Mouse (Mus musculus): ENCODE results near the gene Kitl. TPM values are rescaled to one million over a fixed set of nuclear protein-coding genes. Genes with fewer than 3 reads are reported as not detected.

The Kitl gene
- polyA plus RNA-seq, 1 experiment from 2014 or later, result 17.8 TPM

DNA sequence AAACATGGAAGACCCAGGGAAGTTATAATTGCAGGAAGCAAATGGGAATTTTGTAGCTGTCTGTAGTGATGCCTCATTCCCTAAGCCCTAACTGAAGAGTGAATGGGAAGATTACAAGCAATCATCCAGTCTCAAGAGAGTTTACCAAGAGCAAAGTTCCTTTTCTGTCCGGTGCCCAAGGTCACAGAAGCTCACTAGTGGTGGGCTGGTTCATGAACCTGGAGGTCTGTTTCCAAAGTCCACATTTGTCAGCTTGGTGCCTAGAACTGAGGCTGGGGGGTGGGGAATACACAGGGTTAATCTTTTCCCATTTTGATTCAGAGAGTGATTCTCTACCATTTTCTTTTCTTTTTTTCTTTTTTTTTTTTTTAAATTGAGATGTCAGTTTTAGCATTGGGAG lies 11.3 kb downstream of the Kitl start:
- H3K4me1 ChIP-seq (replicated peaks), result peaks cover 17% of the 10 kb centered on the region
- no peak overlapping the region for H3K4me2 ChIP-seq
- ATAC-seq (ENCODE audit: insufficient number of reproducible peaks, low FRiP score), result no peak
- H3K9ac ChIP-seq, result no peak overlapping the region
- H3K9me3 ChIP-seq (replicated peaks), result peaks cover 3% of the 10 kb centered on the region; the same call in 1 of the 2 replicates
- no peak overlapping the region for H3K4me3 ChIP-seq
- 0 out of 2 replicates have a peak, but pooled peaks cover 8% of the 10 kb centered on the region for H3K36me3 ChIP-seq
- no peaks in the 10 kb centered on the region for H3K27me3 ChIP-seq (replicated peaks)
- 74% methylated on average over 1 of the region's 1 CpGs for WGBS
- no peak overlapping the region for H3K27ac ChIP-seq (ENCODE audit: poor library complexity, severe bottlenecking)

- 75% methylated on average over 5 of the region's 5 CpGs for WGBS
- Histone ChIP-seq H3K36me3 (0 out of 2 replicates have a peak, but pooled peaks cover 3% of the 10 kb centered on the region), H3K4me2 (no peak overlapping the region)
These were observed 15.0 kb downstream of the Kitl start for GRCm38 (mm10) chr10:100030385-100030784.

GRCm38 (mm10) chr10:100030980-100031516 lies 15.6 kb downstream of the Kitl start:
- peak overlapping the region; percentile 32 for H3K4me2 ChIP-seq

More at GRCm38 (mm10) chr10:100030385-100030784, 15.0 kb downstream of the Kitl start:
- Histone ChIP-seq H3K4me3 (no peak overlapping the region), H3K9ac (no peak overlapping the region), H3K9me3 (replicated peaks) (peaks cover 3% of the 10 kb centered on the region; the same call in 1 of the 2 replicates), H3K4me1 (replicated peaks) (peaks cover 10% of the 10 kb centered on the region; the same call in 1 of the 2 replicates), H3K27ac (ENCODE audit: poor library complexity, severe bottlenecking) (no peak overlapping the region), H3K27me3 (replicated peaks) (no peaks in the 10 kb centered on the region)
- ATAC-seq (ENCODE audit: insufficient number of reproducible peaks, low FRiP score), result no peak

DNA sequence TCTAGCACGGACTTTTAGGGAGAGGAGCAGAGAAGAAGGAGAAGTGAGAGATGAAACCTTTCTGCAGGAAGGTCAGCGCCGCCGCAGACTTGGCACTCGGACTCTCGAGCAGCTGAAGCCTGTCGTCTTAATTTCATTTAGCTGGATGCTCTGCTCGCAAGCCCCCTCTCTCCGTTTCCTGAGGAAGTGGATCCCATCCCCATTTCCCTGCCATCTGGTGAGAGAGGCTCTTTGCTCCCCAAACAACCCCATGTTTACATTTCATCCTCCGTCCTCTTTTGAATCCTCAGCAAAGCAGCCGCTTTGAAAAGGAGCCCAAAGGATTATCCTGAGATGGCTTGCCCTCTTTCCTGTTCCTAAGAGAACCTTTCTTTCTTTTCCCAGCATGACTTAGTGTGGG lies 16.2 kb downstream of the Kitl start:
- Histone ChIP-seq H3K27me3 (replicated peaks) (no peaks in the 10 kb centered on the region), H3K36me3 (no peaks in the 10 kb centered on the region), H3K4me1 (replicated peaks) (peaks cover 14% of the 10 kb centered on the region; the same call in 1 of the 2 replicates), H3K4me3 (0 out of 2 replicates have a peak overlapping the region, but pooled peaks have one; percentile 1), H3K27ac (ENCODE audit: poor library complexity, severe bottlenecking) (no peak overlapping the region), H3K9me3 (replicated peaks) (peaks cover 2% of the 10 kb centered on the region; the same call in 1 of the 2 replicates), H3K9ac (no peak overlapping the region), H3K4me2 (peak overlapping the region; percentile 32)
- ATAC-seq (ENCODE audit: insufficient number of reproducible peaks, low FRiP score), result no peak
- 23% methylated on average over 11 of the region's 11 CpGs for WGBS

More at GRCm38 (mm10) chr10:100030980-100031516, 15.6 kb downstream of the Kitl start:
- peaks cover 3% of the 10 kb centered on the region; the same call in 1 of the 2 replicates for H3K9me3 ChIP-seq (replicated peaks)
- 0 out of 2 replicates have a peak, but pooled peaks cover 3% of the 10 kb centered on the region for H3K36me3 ChIP-seq
- H3K27me3 ChIP-seq (replicated peaks), result no peaks in the 10 kb centered on the region
- H3K4me1 ChIP-seq (replicated peaks), result peaks cover 12% of the 10 kb centered on the region; the same call in 1 of the 2 replicates
- no peak overlapping the region for H3K9ac ChIP-seq
- H3K4me3 ChIP-seq, result no peak overlapping the region
- H3K27ac ChIP-seq (ENCODE audit: poor library complexity, severe bottlenecking), result no peak overlapping the region
- no peak for ATAC-seq (ENCODE audit: insufficient number of reproducible peaks, low FRiP score)
- 76% methylated on average over 12 of the region's 12 CpGs for WGBS

DNA sequence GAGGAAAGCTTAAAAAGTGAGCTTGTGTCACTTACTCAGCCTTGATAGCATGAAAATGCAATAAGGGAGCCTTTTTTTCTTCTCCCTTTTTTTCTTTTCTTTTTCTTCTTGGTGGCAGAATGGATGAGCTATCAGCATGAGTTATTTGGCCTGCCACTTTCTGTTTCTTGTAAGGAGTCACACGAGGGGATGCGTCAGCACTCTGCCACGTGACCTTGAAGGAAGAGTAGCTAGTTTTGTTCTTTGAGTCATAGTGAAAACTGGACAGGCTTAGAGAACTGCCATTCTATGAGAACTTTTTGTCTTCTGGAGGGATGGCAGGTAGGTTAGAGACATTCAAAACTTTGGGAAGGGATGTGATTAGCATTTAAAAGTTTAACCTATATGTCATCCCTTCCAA lies 17.1 kb downstream of the Kitl start:
- no peak for ATAC-seq (ENCODE audit: insufficient number of reproducible peaks, low FRiP score)
- Histone ChIP-seq H3K4me3 (no peak overlapping the region), H3K27ac (ENCODE audit: poor library complexity, severe bottlenecking) (no peak overlapping the region), H3K36me3 (no peaks in the 10 kb centered on the region), H3K27me3 (replicated peaks) (no peaks in the 10 kb centered on the region), H3K4me2 (no peak overlapping the region), H3K9me3 (replicated peaks) (no peaks in the 10 kb centered on the region), H3K4me1 (replicated peaks) (peaks cover 14% of the 10 kb centered on the region; the same call in 1 of the 2 replicates), H3K9ac (no peak overlapping the region)
- 49% methylated on average over 3 of the region's 3 CpGs for whole genome bisulfite sequencing

DNA sequence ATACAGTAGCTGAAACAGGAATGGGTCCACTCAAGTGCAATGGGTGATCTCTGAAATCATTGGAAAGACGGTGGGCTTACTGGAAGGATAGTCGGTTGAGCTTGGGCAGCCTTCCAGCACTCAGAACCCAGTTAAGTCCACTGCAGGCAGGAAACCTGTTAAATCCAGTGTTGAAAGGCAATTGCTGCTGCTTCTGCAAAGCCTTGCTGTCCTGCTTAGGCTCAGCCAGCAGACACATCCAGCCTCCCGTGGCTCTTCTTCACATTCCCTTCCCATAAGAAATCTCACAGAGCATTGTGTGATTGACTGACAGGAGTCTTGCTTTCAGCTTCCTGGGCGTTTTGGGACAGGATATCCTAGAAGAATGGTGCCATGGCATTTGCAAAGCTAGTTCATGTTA lies 20.6 kb downstream of the Kitl start:
- Histone ChIP-seq H3K27ac (ENCODE audit: poor library complexity, severe bottlenecking) (no peak overlapping the region), H3K4me3 (no peak overlapping the region), H3K4me2 (no peak overlapping the region), H3K27me3 (replicated peaks) (no peaks in the 10 kb centered on the region), H3K4me1 (replicated peaks) (peaks cover 30% of the 10 kb centered on the region; the same call in 1 of the 2 replicates), H3K9me3 (replicated peaks) (no peaks in the 10 kb centered on the region), H3K36me3 (no peaks in the 10 kb centered on the region), H3K9ac (no peak overlapping the region)
- no peak for ATAC-seq (ENCODE audit: insufficient number of reproducible peaks, low FRiP score)
- 24% methylated on average over 4 of the region's 4 CpGs for WGBS

DNA sequence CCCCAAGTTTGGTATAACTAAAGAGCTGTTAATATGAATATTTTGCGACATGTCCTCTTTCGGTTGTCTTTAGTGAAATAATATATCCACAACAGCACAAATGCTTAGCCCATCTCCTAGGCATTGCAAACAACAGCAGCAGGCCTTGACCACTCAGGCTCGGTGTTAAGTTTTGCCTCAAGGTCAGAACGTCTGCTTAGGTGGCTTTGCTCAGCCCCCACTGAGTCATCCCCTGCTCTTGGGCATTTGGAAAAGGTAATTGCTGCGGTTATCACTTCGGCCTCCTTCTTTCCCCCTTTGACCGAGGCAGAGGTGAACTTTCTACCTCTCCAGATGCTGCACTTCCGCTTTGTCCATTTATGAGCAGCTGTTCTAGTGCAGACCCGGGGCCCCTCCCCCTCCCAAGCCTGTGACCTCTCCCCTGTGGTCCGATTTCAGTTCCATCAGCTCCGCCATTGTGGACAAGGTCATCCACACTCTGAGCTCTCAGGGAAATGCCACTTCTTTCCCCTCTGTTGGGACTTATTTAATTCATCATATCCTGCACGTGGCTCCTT lies 23.0 kb downstream of the Kitl start:
- Histone ChIP-seq H3K27me3 (replicated peaks) (no peaks in the 10 kb centered on the region), H3K4me3 (no peak overlapping the region), H3K27ac (ENCODE audit: poor library complexity, severe bottlenecking) (no peak overlapping the region), H3K4me2 (no peak overlapping the region), H3K9me3 (replicated peaks) (no peaks in the 10 kb centered on the region), H3K36me3 (no peaks in the 10 kb centered on the region), H3K4me1 (replicated peaks) (peaks cover 36% of the 10 kb centered on the region), H3K9ac (no peak overlapping the region)
- ATAC-seq (ENCODE audit: insufficient number of reproducible peaks, low FRiP score), result no peak
- WGBS, result 63% methylated on average over 12 of the region's 12 CpGs

DNA sequence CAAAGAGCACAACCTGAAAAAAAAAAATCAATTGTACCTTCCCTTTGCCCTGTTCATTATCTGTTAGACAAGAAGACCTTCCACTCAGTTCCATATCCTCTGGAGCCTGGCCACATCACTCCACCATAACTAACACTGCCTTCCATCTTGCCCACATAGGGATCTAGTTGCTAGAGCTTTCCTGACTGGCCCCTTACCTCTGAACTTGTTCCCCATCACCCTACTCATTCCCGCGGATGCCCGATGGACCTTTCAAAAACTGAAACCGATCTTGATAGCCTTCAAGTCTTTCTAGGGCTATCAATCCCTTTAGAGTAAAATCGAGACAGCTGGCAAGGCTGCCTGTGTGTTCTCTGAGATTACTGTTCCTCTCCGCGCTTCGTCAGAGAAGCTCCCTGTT lies 23.6 kb downstream of the Kitl start:
- Histone ChIP-seq H3K4me1 (replicated peaks) (peaks cover 36% of the 10 kb centered on the region), H3K36me3 (no peaks in the 10 kb centered on the region), H3K4me2 (no peak overlapping the region), H3K9me3 (replicated peaks) (no peaks in the 10 kb centered on the region), H3K27me3 (replicated peaks) (no peaks in the 10 kb centered on the region), H3K9ac (no peak overlapping the region), H3K4me3 (no peak overlapping the region), H3K27ac (ENCODE audit: poor library complexity, severe bottlenecking) (no peak overlapping the region)
- ATAC-seq (ENCODE audit: insufficient number of reproducible peaks, low FRiP score), result no peak
- 60% methylated on average over 8 of the region's 8 CpGs for WGBS

GRCm38 (mm10) chr10:100043748-100044147 lies 28.3 kb downstream of the Kitl start:
- no peak overlapping the region for H3K4me3 ChIP-seq
- no peaks in the 10 kb centered on the region for H3K9me3 ChIP-seq (replicated peaks)
- 91% methylated on average over 5 of the region's 5 CpGs for WGBS
- peaks cover 26% of the 10 kb centered on the region for H3K4me1 ChIP-seq (replicated peaks)
- H3K4me2 ChIP-seq, result no peak overlapping the region
- H3K27ac ChIP-seq (ENCODE audit: poor library complexity, severe bottlenecking), result no peak overlapping the region
- H3K27me3 ChIP-seq (replicated peaks), result no peaks in the 10 kb centered on the region
- no peak overlapping the region for H3K9ac ChIP-seq
- no peaks in the 10 kb centered on the region for H3K36me3 ChIP-seq
- no peak for ATAC-seq (ENCODE audit: insufficient number of reproducible peaks, low FRiP score)

DNA sequence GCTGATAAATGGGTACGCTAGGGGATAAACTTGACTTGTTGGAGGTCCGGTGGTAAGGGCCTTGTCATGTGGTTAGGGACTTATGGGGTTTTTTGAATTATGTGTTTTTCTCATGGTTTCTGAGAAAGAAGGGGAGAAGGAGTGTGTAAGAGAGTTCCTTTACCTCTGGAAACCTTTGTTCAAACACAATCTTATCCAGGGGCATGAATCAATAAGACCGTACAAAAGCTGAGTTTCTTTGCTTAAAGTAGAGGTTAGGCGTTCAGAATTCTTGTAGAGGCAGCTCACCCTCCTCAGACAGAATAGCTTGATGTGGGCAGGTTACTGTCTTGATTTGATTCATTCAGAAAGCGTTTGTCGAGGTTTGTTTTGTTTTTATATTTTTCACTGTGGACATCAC lies 28.7 kb downstream of the Kitl start:
- no peaks in the 10 kb centered on the region for H3K9me3 ChIP-seq (replicated peaks)
- no peak overlapping the region for H3K4me3 ChIP-seq
- H3K36me3 ChIP-seq, result no peaks in the 10 kb centered on the region
- no peaks in the 10 kb centered on the region for H3K27me3 ChIP-seq (replicated peaks)
- WGBS, result 88% methylated on average over 6 of the region's 6 CpGs
- H3K9ac ChIP-seq, result no peak overlapping the region
- H3K4me2 ChIP-seq, result no peak overlapping the region
- H3K27ac ChIP-seq (ENCODE audit: poor library complexity, severe bottlenecking), result no peak overlapping the region
- H3K4me1 ChIP-seq (replicated peaks), result peaks cover 24% of the 10 kb centered on the region
- no peak for ATAC-seq (ENCODE audit: insufficient number of reproducible peaks, low FRiP score)

GRCm38 (mm10) chr10:100051146-100051783 lies 35.8 kb downstream of the Kitl start:
- H3K9me3 ChIP-seq (replicated peaks), result no peaks in the 10 kb centered on the region; the same call in 1 of the 2 replicates
- ATAC-seq (ENCODE audit: insufficient number of reproducible peaks, low FRiP score), result no peak

More at GRCm38 (mm10) chr10:100051146-100051783, 35.8 kb downstream of the Kitl start:
- Histone ChIP-seq H3K4me2 (no peak overlapping the region), H3K27ac (ENCODE audit: poor library complexity, severe bottlenecking) (no peak overlapping the region), H3K9ac (no peak overlapping the region), H3K4me1 (replicated peaks) (no peaks in the 10 kb centered on the region), H3K27me3 (replicated peaks) (no peaks in the 10 kb centered on the region), H3K4me3 (no peak overlapping the region), H3K36me3 (peaks cover 9% of the 10 kb centered on the region)
- 47% methylated on average over 10 of the region's 10 CpGs for WGBS
